Mouse (Mus musculus): ENCODE data around the gene Asb5.

The Asb5 gene

GRCm38 (mm10) chr8:54528571-54528970, 809 bp upstream of the Asb5 start:
- in situ Hi-C loops (cut with MboI, MseI): loop anchor here (25.0 kb wide), 1 partner anchor 2009 kb away; no protein-coding TSS in a partner anchor

GRCm38 (mm10) chr8:54535172-54535571, 5.8 kb downstream of the Asb5 start:
- in situ Hi-C loops (cut with MboI, MseI): loop anchor here (25.0 kb wide), 1 partner anchor 2002 kb away; no protein-coding TSS in a partner anchor

DNA sequence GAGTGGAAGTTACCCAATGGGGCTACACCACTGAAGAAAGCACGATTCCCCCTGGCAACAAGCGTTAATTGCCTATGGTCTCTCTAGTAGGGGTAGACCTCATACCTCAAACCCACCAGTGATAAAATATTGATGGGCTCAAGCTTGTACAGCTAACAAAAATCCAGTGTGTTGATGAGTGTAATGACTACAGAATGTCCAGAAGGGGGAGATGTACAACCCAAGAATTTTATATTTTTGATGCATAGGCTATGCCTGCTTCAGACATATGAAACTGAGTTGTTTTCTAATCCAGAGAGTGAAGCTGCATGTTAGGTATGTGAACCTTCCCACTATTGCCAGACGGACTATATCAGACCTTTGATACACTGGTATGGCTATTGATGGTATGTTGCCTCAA, 7.9 kb downstream of the Asb5 start:
- in situ Hi-C loops (cut with MboI, MseI): loop anchor here (25.0 kb wide), 1 partner anchor 2000 kb away; no protein-coding TSS in a partner anchor

- in situ Hi-C loops (cut with MboI, MseI): loop anchor here (25.0 kb wide), 1 partner anchor 1996 kb away; no protein-coding TSS in a partner anchor
These were observed 12.0 kb downstream of the Asb5 start for GRCm38 (mm10) chr8:54541331-54541730.

DNA sequence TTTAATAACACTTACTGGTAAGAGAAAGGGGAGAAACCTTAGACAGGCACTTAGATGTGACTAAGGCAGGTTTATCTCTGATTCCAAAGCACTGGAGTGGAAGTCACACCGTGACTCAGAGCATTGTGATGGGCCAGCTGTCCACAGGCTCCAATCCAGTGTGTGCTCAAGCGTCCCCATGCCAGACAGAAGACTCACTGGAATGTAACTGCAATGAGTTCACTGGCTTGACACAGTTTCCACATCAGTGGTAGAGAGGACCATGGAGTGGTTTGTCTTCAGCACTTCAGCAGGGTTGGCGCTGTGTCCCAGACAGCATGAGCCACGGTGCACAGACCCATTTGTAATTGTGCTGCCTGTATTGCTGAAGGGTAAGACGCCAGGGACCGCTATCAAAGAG, 19.0 kb downstream of the Asb5 start:
- in situ Hi-C loops (cut with MboI, MseI): loop anchor here (25.0 kb wide), 1 partner anchor 1989 kb away; no protein-coding TSS in a partner anchor

DNA sequence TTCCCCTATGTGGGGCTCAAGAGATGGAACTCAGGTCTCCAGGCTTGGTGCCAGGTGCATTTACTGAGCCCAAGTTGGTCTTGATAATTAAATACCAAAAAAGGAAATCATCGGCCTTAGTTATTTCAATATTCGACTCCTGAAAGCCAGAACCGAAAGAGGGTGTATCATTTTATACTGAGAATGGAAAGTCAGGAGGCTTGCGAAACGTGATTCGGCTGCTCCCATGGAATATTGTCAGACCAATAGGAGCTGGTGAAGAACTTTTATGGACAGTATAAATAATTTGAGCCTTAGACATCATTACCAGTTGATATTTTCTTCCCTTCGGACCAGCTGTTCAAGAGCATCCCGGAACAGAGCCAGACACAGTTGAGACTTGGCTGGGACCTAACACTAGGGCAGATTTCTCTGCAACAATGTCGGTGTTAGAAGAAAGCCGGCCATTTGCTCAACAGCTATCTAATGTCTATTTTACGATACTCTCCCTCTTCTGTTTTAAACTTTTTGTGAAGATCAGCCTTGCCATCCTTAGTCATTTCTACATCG, 20.7 kb downstream of the Asb5 start:
- in situ Hi-C loops (cut with MboI, MseI): no loop called here

DNA sequence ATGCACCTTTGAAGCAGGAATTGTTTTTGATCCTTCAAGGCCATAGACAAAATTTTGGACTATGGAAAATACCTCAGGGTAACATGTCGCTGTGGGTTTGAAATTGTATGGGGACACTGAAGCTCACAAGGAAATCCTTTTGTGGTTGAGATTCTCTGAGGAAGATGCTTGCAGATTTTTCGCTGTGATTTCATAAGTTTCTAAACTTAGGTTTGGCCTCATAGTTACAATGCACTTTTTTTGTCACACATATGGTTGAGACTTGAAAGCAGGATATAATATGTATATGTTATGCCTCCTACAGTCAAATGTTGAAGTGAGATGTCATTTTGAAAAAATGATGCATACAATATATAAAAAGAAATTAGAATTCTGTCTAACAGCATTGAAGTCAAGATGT, 25.5 kb downstream of the Asb5 start:
- in situ Hi-C loops (cut with MboI, MseI): no loop called here

DNA sequence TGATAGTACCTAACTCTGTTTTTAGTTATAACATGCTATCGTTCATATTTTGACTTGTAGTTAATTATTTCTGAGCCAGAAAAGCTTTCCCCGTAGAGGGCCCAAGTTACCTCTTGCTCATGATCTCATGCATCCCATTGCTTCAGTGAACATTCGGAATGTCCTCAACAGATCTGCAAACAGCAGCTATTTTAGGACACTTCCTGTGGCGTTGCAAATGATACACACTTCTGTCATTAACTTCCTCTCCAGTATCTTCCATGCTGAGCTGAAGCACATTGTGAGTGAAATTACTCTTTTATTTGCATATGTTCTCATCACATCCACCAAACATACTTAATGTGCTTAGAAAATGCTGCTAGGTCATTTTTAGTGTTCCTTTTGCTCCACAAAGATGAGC, 32.8 kb downstream of the Asb5 start:
- in situ Hi-C loops (cut with MboI, MseI): no loop called here

- in situ Hi-C loops (cut with MboI, MseI): no loop called here
These were observed 35.8 kb downstream of the Asb5 start for GRCm38 (mm10) chr8:54565181-54565580.

- in situ Hi-C loops (cut with MboI, MseI): no loop called here
These were observed 36.4 kb downstream of the Asb5 start for GRCm38 (mm10) chr8:54565603-54566260.

DNA sequence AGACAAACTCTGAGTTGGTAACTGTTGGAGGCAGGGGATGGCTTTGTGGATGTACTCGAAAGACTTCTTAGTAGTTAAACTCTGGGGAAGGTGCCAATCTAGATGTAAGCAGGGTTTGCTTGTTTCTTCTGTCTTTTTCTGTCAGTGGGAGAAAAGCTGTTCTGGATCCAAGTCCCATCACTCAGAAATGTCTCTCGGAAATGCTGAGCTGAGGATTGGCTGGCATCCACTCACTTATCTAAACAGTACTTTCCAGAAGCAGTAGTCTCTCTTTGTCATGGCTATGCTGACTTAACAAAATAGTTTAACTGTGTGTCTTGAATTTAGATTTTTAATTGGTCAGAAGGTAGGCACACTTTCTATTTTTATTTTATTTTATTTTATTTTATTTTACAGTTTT, 37.8 kb downstream of the Asb5 start:
- in situ Hi-C loops (cut with MboI, MseI): no loop called here

DNA sequence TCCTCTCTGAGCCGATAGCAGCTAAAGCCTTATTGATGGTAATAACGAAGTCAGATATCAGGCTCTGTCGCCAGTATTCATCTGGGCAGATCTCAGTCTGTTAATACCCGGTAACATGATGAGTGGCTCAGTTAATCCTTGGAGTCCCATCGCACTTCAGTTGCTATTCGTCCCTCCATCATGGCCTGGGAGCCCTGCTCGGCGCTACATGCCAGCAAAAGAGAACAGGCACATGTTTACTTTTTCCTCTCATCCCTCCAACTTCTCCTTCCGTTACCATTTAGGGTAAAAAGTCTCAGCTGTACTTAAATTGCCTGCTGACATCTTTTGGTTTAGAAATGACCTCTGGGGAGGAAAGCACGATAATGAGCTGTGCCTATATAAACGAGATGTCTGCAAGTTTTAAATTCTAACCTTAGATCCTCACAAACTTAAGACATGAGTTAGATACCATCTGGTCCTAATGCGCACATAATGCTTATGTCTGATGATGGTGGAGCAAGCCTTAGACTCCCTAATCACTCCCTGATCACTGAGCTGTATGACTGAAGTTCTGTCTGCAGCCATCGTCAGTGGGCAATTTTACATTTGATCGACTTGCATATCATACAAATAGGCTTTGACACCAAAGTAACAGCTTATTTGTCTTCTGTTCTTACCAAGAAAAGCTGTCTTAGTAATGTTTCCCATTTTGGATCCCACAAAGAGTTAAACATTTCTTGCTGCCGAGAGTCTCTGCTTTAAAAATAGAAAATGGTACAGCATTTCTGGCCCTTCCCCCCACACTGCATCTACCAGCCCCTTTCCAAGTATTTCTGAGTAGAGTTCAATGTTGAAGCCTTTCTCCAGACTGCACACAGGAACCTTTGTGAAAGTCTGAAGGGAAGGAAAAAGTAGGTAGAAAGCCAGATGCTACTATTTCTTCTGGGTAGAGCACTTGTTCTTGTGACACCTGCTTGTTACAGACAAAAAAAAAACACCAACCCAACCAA, 41.5 kb downstream of the Asb5 start:
- in situ Hi-C loops (cut with MboI, MseI): no loop called here

DNA sequence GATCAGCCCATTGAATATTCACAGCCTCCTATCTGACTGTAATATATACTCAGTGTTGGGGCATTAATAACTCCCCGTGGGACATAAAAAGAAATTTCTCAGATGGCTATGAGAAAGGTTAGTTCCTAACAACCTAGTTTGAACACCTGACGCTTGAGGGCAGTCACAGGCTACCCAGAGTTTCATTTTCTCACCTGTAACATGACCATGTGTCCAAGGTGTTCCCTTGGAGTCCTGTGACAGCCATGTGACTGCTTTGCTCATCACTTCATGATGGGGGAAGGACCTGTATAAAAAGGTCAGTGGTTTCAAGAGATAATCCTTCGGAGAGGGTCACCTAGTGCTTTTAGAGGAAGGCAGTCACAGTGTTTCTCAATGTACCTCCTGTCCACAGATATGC, 52.1 kb downstream of the Asb5 start:
- in situ Hi-C loops (cut with MboI, MseI): no loop called here

DNA sequence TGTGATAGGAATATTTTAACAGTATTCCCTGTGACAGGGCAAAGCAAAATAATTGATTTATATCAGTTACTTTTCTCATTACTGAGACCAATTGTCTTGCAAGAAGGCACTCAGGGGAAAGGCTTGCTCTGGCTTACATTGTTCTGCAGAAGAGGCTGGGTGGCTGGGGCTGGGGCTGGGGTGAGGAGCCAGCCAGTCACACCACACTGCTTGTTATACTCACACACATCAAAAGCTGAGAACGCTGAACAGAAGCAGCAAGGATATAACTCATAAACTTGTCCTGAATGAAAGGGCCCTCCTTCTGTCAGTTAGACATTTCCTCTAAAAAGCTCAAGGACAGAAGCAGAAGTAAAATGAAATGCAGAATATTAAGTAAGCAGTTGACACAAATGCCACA, 53.5 kb downstream of the Asb5 start:
- in situ Hi-C loops (cut with MboI, MseI): no loop called here

DNA sequence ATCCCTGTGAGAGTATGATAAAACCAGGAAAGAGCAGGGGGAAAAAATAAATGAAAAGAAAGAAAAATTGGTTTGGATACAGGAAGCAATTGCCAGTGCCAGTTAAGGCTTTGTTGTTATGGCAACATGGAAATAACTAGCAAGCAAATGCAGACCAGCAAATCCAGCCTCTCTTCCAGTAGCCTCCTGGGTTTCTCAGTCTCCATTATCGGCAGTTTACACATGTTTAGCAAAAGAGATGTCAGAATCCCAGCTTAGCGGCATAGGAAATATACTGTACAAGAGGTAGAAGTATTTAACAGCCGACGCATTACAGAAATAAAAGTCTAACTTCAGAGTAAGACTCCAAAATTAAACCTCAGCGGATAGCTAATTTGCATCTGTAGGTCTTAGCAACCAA, 65.3 kb downstream of the Asb5 start:
- in situ Hi-C loops (cut with MboI, MseI): no loop called here

DNA sequence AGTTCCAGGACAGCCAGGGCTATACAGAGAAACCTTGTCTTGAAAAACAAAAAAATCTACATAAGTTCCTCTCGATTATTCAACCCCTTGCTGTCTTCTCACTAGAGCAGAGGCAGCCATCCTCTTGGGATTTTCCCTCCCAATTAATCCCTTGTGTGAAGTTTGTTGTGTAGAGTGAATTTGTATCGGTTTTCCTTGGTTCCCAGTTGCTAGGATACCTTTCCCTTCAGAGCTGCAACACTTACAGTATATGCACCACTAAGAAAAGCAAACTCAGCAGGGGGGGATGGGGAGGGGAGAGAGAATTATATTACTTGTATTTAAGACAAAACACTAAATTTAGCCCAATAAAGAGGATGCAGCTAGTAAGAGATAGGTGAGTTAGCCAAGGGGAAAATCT, 66.7 kb downstream of the Asb5 start:
- in situ Hi-C loops (cut with MboI, MseI): no loop called here

DNA sequence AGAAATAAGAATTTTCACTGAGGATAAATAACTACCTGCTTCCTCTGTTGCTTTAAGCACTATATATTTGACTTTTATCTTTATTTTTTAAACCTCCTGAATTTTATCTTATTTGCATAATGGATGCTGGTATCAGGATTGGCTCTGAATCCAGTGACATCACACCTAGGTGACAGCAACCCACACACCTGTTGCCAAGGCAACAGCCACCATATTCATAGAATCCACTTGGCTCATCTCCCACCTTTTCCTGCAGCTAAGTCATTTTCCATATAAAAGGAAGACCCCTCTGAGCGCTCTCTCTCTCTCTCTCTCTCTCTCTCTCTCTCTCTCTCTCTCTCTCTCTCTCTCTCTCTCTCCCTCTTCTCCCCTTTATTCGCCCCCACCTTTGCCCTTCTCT, 67.6 kb downstream of the Asb5 start:
- in situ Hi-C loops (cut with MboI, MseI): no loop called here

DNA sequence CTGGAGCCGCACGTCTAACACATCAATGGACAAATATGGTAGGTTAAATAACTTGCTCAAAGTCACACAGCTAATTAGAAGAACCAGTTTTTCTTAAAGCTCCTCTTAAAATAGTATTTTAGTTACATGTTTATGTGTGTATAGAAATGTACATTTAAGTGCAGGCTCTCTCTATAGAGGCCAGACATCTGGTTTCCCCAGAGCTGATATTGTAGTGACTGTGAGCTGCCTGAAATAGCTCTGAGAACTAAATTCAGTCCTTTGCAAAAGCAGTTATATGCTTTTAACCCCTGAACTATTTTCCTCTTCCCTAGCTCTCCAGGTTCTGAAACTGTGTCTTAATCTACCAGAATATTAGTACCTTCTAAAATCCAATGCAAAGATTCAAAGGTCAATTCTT, 68.0 kb downstream of the Asb5 start:
- in situ Hi-C loops (cut with MboI, MseI): no loop called here

DNA sequence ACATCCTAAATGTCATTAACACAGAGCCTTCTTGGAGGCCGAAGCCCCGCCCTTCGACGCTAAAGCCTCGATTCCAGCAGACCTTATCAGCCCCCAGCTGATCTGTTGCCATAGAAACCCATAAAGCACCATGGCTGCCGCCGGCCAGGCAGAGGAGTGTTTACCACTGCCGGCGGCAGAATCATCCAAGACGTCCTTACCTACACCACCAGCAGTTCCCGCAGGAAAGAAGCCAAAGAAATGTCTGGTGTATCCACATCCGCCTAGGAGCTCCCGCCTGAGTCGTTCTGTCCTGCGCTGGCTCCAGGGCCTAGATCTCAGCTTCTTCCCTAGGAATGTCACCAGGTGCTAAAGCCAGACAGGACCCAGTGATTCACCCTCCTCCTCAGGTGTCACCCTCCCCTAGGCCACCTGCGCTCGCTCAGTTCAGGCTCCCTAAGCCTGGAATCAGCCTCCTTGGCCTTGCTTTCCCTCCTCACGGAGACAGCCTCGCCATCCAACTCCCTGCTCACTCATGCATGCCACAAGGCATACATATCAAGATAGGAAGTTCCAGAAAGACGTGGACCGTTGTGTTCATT, 71.4 kb downstream of the Asb5 start, which contains the start of gene Spata4:
Spata4 (plus strand) TSS at position 111 of the 581 bp plus-strand sequence.
- in situ Hi-C loops (cut with MboI, MseI): no loop called here

DNA sequence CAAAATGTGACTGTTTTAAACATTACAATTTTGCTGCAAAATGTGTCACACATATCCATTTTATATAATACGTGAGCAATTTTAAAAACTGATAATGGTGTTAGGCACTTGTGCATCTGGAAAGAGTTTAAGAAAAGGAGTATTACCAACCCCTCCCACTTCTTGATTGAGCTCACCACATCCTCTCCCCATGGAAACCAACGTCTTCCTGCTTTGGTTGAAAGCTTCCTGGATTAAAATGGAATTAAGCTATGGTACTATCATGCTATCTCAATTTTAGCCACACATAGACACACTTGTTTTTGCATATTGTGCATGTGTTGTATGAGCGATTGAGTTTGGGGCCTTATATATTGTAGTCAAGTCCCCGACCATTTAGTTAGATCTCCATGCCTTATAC, 74.1 kb downstream of the Asb5 start:
- in situ Hi-C loops (cut with MboI, MseI): no loop called here

DNA sequence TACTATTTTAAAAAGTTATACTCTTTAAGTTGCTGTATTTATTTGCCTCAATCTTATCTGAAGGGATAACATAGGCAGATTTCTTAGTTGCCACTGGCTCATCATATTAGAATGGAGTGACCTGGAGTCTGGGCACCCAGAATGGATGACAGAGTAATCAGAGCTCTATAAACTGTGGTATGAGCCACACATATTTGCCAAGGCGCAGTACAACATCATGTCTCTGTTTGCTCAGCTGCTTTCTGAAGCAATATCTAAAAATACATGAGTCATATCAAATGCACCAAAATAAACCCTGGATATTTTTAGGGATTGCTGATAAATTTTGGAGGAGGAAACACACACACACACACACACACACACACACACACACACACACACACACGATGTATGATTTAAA, 80.0 kb downstream of the Asb5 start:
- in situ Hi-C loops (cut with MboI, MseI): no loop called here

- in situ Hi-C loops (cut with MboI, MseI): no loop called here
These were observed 80.9 kb downstream of the Asb5 start for GRCm38 (mm10) chr8:54610238-54610637.

Measured in regulatory T cell (primary cell).